Mouse (Mus musculus): ENCODE results near the gene Cdk6. TPM values are rescaled to one million over a fixed set of nuclear protein-coding genes. Genes with fewer than 3 reads are reported as not detected.

Gene Cdk6
- polyA plus RNA-seq, 1 experiment from 2014 or later = 18.0 TPM

DNA sequence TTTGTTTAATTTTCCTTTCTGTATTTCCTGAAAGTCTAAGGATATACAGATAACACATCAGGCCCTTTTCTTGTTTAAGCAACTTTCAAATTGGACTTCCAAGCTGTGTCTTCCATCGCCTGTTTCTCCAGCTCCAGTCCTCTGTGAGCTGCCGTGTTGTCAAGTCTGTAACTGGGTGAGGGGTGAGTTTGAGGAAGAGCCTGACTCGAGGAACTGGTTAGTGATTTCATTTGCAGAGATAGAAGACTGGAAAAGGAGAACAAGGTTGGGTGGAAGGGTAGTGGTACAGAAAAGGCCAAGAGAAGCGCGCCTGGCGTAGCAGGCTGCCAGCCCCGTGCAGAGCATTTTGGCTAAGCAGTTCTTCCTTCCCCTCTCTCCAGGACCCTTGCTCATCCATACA, 120.1 kb downstream of the Cdk6 start:
- 89% methylated on average over 7 of the region's 7 CpGs for WGBS
- Histone ChIP-seq H3K9me3 (no peaks in the 10 kb centered on the region), H3K36me3 (no peaks in the 10 kb centered on the region), H3K4me3 (no peak overlapping the region), H3K27me3 (no peaks in the 10 kb centered on the region), H3K4me2 (replicated peaks) (no peak overlapping the region), H3K9ac (replicated peaks) (no peak overlapping the region), H3K4me1 (no peaks in the 10 kb centered on the region), H3K27ac (replicated peaks) (no peak overlapping the region)
- no peak for ATAC-seq (ENCODE audit: low FRiP score, low read depth)

DNA sequence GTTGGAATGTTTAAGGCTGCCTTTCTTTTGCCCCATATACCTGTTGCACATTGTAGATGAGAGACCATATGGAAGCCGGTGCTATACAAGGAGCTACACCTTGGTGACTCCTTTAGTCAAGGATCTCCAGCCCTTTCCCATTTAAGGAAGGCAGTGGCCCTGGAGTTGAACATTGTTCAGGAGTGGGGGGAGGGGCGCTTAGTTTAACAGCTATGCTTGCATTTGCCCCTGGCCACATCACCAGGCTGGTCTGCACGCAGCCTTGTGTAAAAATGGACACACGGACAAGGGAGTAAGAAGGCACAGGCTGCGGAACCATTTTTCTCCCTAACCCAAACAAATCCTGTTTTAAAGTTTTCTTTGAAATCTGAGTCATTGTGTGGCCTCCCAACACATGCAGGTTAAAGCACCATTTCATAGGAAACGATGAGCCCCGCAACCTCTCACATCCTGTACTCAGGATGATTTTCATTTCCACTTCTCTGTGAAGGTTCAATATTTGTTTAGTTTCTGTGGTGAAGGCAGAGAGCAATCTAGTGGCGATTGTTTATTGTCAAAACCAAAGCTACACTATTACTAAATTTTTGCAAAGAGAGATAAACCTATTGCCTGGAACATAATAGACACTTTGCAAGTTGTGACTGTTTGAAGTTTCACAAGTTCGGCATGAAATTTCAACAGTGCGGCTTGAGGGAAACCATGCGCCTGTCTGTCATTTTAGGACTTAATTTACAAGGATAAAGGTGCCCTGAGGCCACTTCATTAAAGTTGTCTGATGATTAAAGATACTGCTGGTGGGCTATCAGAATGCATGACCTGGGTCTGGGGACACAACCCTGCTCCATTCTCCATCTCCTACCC, 121.8 kb downstream of the Cdk6 start:
- no peak overlapping the region for H3K9ac ChIP-seq (replicated peaks)
- no peaks in the 10 kb centered on the region for H3K4me1 ChIP-seq
- H3K36me3 ChIP-seq = no peaks in the 10 kb centered on the region
- 80% methylated on average over 11 of the region's 11 CpGs for WGBS
- ATAC-seq (ENCODE audit: low FRiP score, low read depth) = no peak
- H3K4me2 ChIP-seq (replicated peaks) = no peak overlapping the region
- no peak overlapping the region for H3K27ac ChIP-seq (replicated peaks)
- H3K27me3 ChIP-seq = no peaks in the 10 kb centered on the region
- H3K4me3 ChIP-seq = no peak overlapping the region
- H3K9me3 ChIP-seq = no peaks in the 10 kb centered on the region

GRCm38 (mm10) chr5:3463758-3464157, 122.5 kb downstream of the Cdk6 start:
- no peak overlapping the region for H3K4me3 ChIP-seq
- 85% methylated on average over 3 of the region's 3 CpGs for WGBS
- no peak overlapping the region for H3K27ac ChIP-seq (replicated peaks)
- H3K9me3 ChIP-seq = no peaks in the 10 kb centered on the region
- ATAC-seq (ENCODE audit: low FRiP score, low read depth) = no peak
- H3K9ac ChIP-seq (replicated peaks) = no peak overlapping the region
- no peaks in the 10 kb centered on the region for H3K36me3 ChIP-seq
- H3K4me2 ChIP-seq (replicated peaks) = no peak overlapping the region
- no peaks in the 10 kb centered on the region for H3K27me3 ChIP-seq
- H3K4me1 ChIP-seq = no peaks in the 10 kb centered on the region

DNA sequence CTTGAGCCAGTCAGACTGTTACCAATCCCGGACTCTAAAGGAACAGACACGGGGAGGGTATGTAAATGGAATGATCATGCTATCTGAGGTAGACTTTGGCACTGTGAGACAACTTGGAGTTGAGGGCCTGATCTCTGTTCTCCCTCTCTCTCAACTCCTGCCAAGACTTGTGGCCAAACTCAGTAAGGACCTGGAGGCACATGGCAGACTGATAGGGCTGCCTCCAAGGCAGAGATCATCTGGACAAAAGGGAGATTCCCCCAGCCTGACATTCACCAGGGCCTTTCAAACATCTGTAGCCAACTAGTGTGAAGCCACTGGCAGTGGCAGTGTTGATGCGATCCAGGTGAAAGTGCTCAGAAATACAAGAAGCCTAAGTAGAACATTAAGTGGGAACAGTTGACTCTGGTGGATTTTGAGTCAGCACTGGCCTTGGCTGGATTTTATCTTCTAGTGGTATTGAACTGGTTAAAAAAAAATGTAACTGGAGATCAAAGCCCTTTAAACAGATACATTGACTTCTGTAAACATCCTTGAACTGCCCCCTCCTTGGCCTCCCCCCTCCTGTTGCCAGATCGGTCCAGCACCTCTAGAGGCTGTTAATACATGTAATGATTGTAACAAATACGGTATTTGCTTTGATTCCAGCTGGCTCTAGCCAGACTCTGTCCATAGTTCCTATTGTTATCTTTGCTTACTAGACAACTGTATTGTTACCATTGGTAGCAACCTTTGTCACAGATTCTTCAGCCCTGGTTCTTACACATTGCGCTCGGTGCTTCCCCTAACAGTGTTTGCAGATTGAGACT, 125.0 kb downstream of the Cdk6 start:
- Histone ChIP-seq H3K4me3 (no peak overlapping the region), H3K36me3 (no peaks in the 10 kb centered on the region), H3K4me1 (no peaks in the 10 kb centered on the region), H3K9me3 (no peaks in the 10 kb centered on the region), H3K27me3 (no peaks in the 10 kb centered on the region), H3K9ac (replicated peaks) (no peak overlapping the region), H3K4me2 (replicated peaks) (no peak overlapping the region), H3K27ac (replicated peaks) (no peak overlapping the region)
- ATAC-seq (ENCODE audit: low FRiP score, low read depth) = no peak
- 71% methylated on average over 7 of the region's 7 CpGs for WGBS

- no peak overlapping the region for H3K4me2 ChIP-seq (replicated peaks)
- ATAC-seq (ENCODE audit: low FRiP score, low read depth) = no peak
- 87% methylated on average over 10 of the region's 10 CpGs for WGBS
- no peaks in the 10 kb centered on the region for H3K36me3 ChIP-seq
- no peaks in the 10 kb centered on the region for H3K4me1 ChIP-seq
- H3K4me3 ChIP-seq = no peak overlapping the region
- no peaks in the 10 kb centered on the region for H3K27me3 ChIP-seq
- no peak overlapping the region for H3K27ac ChIP-seq (replicated peaks)
- H3K9ac ChIP-seq (replicated peaks) = no peak overlapping the region
- H3K9me3 ChIP-seq = no peaks in the 10 kb centered on the region
These were observed 129.6 kb downstream of the Cdk6 start for GRCm38 (mm10) chr5:3470866-3471265.

- no peak overlapping the region for H3K4me2 ChIP-seq (replicated peaks)
- 84% methylated on average over 22 of the region's 22 CpGs for WGBS
- no peaks in the 10 kb centered on the region for H3K9me3 ChIP-seq
- no peak overlapping the region for H3K4me3 ChIP-seq
- no peak overlapping the region for H3K9ac ChIP-seq (replicated peaks)
- no peaks in the 10 kb centered on the region for H3K36me3 ChIP-seq
- H3K4me1 ChIP-seq = no peaks in the 10 kb centered on the region
- ATAC-seq (ENCODE audit: low FRiP score, low read depth) = no peak
- H3K27ac ChIP-seq (replicated peaks) = no peak overlapping the region
- no peaks in the 10 kb centered on the region for H3K27me3 ChIP-seq
These were observed 131.2 kb downstream of the Cdk6 start for GRCm38 (mm10) chr5:3472311-3473156.

GRCm38 (mm10) chr5:3477711-3478110, 136.4 kb downstream of the Cdk6 start:
- ATAC-seq (ENCODE audit: low FRiP score, low read depth) = no peak
- H3K36me3 ChIP-seq = no peaks in the 10 kb centered on the region
- no peak overlapping the region for H3K4me2 ChIP-seq (replicated peaks)
- WGBS = 69% methylated on average over 3 of the region's 3 CpGs
- no peaks in the 10 kb centered on the region for H3K27me3 ChIP-seq
- H3K27ac ChIP-seq (replicated peaks) = no peak overlapping the region
- H3K9me3 ChIP-seq = no peaks in the 10 kb centered on the region
- no peak overlapping the region for H3K9ac ChIP-seq (replicated peaks)
- H3K4me1 ChIP-seq = no peaks in the 10 kb centered on the region
- H3K4me3 ChIP-seq = no peak overlapping the region

DNA sequence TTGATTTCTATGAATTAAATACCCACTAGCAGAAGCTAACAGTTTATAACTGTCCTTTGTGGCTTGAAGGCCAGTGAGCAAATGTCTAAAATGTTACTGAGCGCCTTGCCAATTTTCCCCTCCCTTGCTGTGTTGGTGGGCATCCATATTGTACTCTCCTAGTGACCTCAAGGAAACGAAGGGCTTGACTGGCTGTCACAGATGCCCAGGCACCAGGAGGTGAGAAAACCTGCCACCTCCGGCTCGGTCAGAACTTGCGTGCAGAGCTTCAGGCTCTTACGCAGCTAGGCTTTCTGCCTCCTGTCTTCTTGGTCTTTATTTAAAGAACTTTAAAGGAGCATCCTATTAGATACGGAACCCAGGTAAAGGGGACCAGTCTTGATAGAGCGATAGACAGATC, 136.9 kb downstream of the Cdk6 start:
- Histone ChIP-seq H3K9me3 (no peaks in the 10 kb centered on the region), H3K27ac (replicated peaks) (no peak overlapping the region), H3K36me3 (no peaks in the 10 kb centered on the region), H3K4me1 (no peaks in the 10 kb centered on the region), H3K9ac (replicated peaks) (no peak overlapping the region), H3K4me2 (replicated peaks) (no peak overlapping the region), H3K4me3 (no peak overlapping the region), H3K27me3 (no peaks in the 10 kb centered on the region)
- ATAC-seq (ENCODE audit: low FRiP score, low read depth) = no peak
- 90% methylated on average over 8 of the region's 8 CpGs for WGBS

GRCm38 (mm10) chr5:3479016-3479795, 137.9 kb downstream of the Cdk6 start:
- ATAC-seq (ENCODE audit: low FRiP score, low read depth) = no peak
- WGBS = 91% methylated on average over 7 of the region's 7 CpGs
- H3K4me1 ChIP-seq = no peaks in the 10 kb centered on the region
- H3K27me3 ChIP-seq = no peaks in the 10 kb centered on the region
- no peak overlapping the region for H3K4me3 ChIP-seq
- H3K9me3 ChIP-seq = no peaks in the 10 kb centered on the region
- no peaks in the 10 kb centered on the region for H3K36me3 ChIP-seq
- H3K9ac ChIP-seq (replicated peaks) = no peak overlapping the region
- H3K27ac ChIP-seq (replicated peaks) = no peak overlapping the region
- H3K4me2 ChIP-seq (replicated peaks) = no peak overlapping the region

GRCm38 (mm10) chr5:3480637-3481395, 139.5 kb downstream of the Cdk6 start:
- H3K4me1 ChIP-seq = no peaks in the 10 kb centered on the region
- H3K27ac ChIP-seq (replicated peaks) = no peak overlapping the region
- H3K9me3 ChIP-seq = no peaks in the 10 kb centered on the region
- no peak for ATAC-seq (ENCODE audit: low FRiP score, low read depth)
- no peak overlapping the region for H3K4me2 ChIP-seq (replicated peaks)
- no peaks in the 10 kb centered on the region for H3K36me3 ChIP-seq
- H3K27me3 ChIP-seq = no peaks in the 10 kb centered on the region
- no peak overlapping the region for H3K4me3 ChIP-seq
- WGBS = 88% methylated on average over 9 of the region's 9 CpGs
- no peak overlapping the region for H3K9ac ChIP-seq (replicated peaks)

GRCm38 (mm10) chr5:3482474-3482873, 141.2 kb downstream of the Cdk6 start:
- Histone ChIP-seq H3K9me3 (no peaks in the 10 kb centered on the region), H3K4me1 (no peaks in the 10 kb centered on the region), H3K27ac (replicated peaks) (no peak overlapping the region), H3K36me3 (no peaks in the 10 kb centered on the region), H3K9ac (replicated peaks) (no peak overlapping the region), H3K27me3 (no peaks in the 10 kb centered on the region), H3K4me2 (replicated peaks) (no peak overlapping the region), H3K4me3 (no peak overlapping the region)
- ATAC-seq (ENCODE audit: low FRiP score, low read depth) = no peak
- 93% methylated on average over 7 of the region's 7 CpGs for WGBS
